Mouse (Mus musculus) CH12.LX (cell line): ENCODE measurements around the gene Exd1. TPM values are rescaled to one million over a fixed set of nuclear protein-coding genes. Genes with fewer than 3 reads are reported as not detected.

Experiments used
- DNase-seq: peaks from one replicate; pipeline ENCODE4 v3.0.0-alpha.2; 2013; ENCODE audit errors: extremely low read depth
- H3K27ac ChIP-seq: 2 replicates; pipeline ENCODE4 v1.5.1; 2012; ENCODE audit warnings: low read depth, mild to moderate bottlenecking, control low read depth, moderate library complexity; ENCODE audit not compliant: insufficient read depth
- H3K27me3 ChIP-seq: replicated peaks from 2 replicates; pipeline ENCODE3; 2012; ENCODE audit warnings: inconsistent platforms
- H3K36me3 ChIP-seq, 2 experiments: replicated peaks in 1 of 2; 2 replicates each; pipeline versions ENCODE3 to v1.6.1; 2012; ENCODE audit warnings: inconsistent platforms in 1 of 2, low read length in 1 of 2, mild to moderate bottlenecking in 1 of 2, mixed read lengths in 1 of 2, moderate library complexity in 1 of 2; ENCODE audit not compliant: control insufficient read depth in 1 of 2, insufficient read depth in 1 of 2
- H3K4me1 ChIP-seq, 2 experiments: 2 replicates each; pipeline ENCODE4 v1.6.1; 2012; ENCODE audit warnings: inconsistent platforms in 1 of 2, moderate library complexity in 1 of 2; ENCODE audit not compliant: insufficient read depth in 2 of 2, control insufficient read depth in 1 of 2
- H3K4me2 ChIP-seq: 2 replicates; pipeline ENCODE4 v1.6.1; 2012; ENCODE audit warnings: low read depth, mild to moderate bottlenecking, control low read depth; ENCODE audit not compliant: poor library complexity, insufficient read depth, severe bottlenecking
- H3K4me3 ChIP-seq, 3 experiments: fragments of 150-350 bp in 1 of 3; sonication (generic) in 1 of 3; replicated peaks in 1 of 3; 2 replicates each; pipeline versions ENCODE3 to v1.5.1; 2011 to 2012; ENCODE audit warnings: low read depth in 2 of 3, low read length in 2 of 3, mild to moderate bottlenecking in 2 of 3, moderate library complexity in 2 of 3, control low read depth in 1 of 3, improper control_type of control experiment in 1 of 3, inconsistent platforms in 1 of 3, mixed read lengths in 1 of 3; ENCODE audit not compliant: poor library complexity in 1 of 3
- H3K79me2 ChIP-seq: replicated peaks from 2 replicates; pipeline ENCODE4 v1.6.1; 2012; ENCODE audit warnings: mild to moderate bottlenecking, moderate library complexity; ENCODE audit not compliant: control insufficient read depth, poor library complexity, insufficient read depth, severe bottlenecking; ENCODE audit errors: extremely low read depth
- H3K9ac ChIP-seq: 2 replicates; pipeline ENCODE4 v1.6.1; 2012; ENCODE audit warnings: low read depth, mild to moderate bottlenecking, control low read depth, moderate library complexity; ENCODE audit not compliant: insufficient read depth
- H3K9me3 ChIP-seq: replicated peaks from 2 replicates; pipeline ENCODE3; 2012; ENCODE audit warnings: low read length, inconsistent platforms, mixed read lengths
- CTCF ChIP-seq, 2 experiments: IDR thresholded peaks in 1 of 2; conservative IDR thresholded peaks in 1 of 2; 2 replicates each; pipeline ENCODE4 v1.5.1; 2011 to 2012; ENCODE audit warnings: low read depth in 2 of 2, low read length in 2 of 2, improper control_type of control experiment in 1 of 2, inconsistent platforms in 1 of 2, mild to moderate bottlenecking in 1 of 2, moderate library complexity in 1 of 2
- GABPA ChIP-seq: IDR thresholded peaks from 2 replicates; pipeline ENCODE4 v1.6.1; 2012; ENCODE audit warnings: low read depth, low read length, improper control_type of control experiment, inconsistent platforms; ENCODE audit not compliant: insufficient replicate concordance
- IRF4 ChIP-seq: IDR thresholded peaks from 2 replicates; pipeline ENCODE4 v1.6.1; 2014; ENCODE audit warnings: low read depth, mild to moderate bottlenecking, inconsistent platforms, low read length, improper control_type of control experiment
- RAD21 ChIP-seq: IDR thresholded peaks from 2 replicates; pipeline ENCODE4 v1.6.1; 2011; ENCODE audit warnings: low read depth, mild to moderate bottlenecking, low read length, improper control_type of control experiment, moderate library complexity
- UBTF ChIP-seq: IDR thresholded peaks from 2 replicates; pipeline ENCODE4 v1.6.1; 2012; ENCODE audit warnings: low read depth, mild to moderate bottlenecking, inconsistent platforms, low read length, improper control_type of control experiment, moderate library complexity
- USF2 ChIP-seq: conservative IDR thresholded peaks from 2 replicates; pipeline ENCODE4 v1.6.1; 2011; ENCODE audit warnings: low read depth, low read length, improper control_type of control experiment
- dilution Hi-C: fragments of 300-500 bp; cut with MboI; formaldehyde crosslinking; loops from 2 replicates; pipeline ENCODE4 v1.14.3; 2020; ENCODE audit warnings: low sequenced_read_pairs; ENCODE audit not compliant: extremely low pct_unique_long_range_greater_than_20kb, extremely low pct_ligation_motif_present
- in situ Hi-C: fragments of 300-500 bp; cut with MboI; formaldehyde crosslinking; loops from 3 replicates; pipeline ENCODE4 v1.14.3; 2019; ENCODE audit warnings: low sequenced_read_pairs, low pct_ligation_motif_present, low pct_unique_long_range_greater_than_20kb, mixed read lengths
- polyA plus RNA-seq: library from polyadenylated mRNA; unstranded; fragments of >175 nt; gene quantifications from 2 replicates; pipeline ENCODE4 v1.2.1, GENCODE M21; 2012; ENCODE audit warnings: low read depth; ENCODE audit not compliant: insufficient read length
- total RNA-seq, 2 experiments: library from RNA; depleted of rRNA; stranded (reverse); fragments of 300-350 nt in 1 of 2; fragments of >200 nt in 1 of 2; gene quantifications; 2 replicates each; pipeline ENCODE4 v1.2.3; 2012 to 2014

Exd1 gene
- total and polyA plus RNA-seq, 3 experiments: 0.17 to 0.39 (median 0.25) TPM

DNA sequence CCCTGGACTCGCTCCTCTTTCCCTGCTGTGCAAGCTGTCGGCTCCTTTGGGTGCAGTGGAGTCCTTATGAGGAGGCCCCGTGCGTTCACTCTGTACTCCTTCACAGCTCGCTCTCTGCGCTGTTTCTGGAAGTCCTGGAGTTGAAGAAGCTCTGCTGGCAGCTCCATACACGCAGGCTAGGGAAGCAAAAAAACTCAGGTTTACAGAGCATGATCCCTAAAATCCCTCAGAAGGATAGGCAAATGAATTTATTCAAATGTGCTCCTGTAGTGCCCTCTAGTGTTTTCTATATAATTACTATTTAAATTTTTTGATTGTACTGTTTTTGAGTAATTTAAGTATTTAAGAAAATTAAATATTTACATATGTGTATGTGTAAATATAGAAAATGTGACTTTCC, 26.9 kb downstream of the Exd1 start:
- DNase-seq: no peak
- H3K9me3 ChIP-seq: no peaks in the 10 kb centered on the region
- dilution Hi-C loops: no loop called here

DNA sequence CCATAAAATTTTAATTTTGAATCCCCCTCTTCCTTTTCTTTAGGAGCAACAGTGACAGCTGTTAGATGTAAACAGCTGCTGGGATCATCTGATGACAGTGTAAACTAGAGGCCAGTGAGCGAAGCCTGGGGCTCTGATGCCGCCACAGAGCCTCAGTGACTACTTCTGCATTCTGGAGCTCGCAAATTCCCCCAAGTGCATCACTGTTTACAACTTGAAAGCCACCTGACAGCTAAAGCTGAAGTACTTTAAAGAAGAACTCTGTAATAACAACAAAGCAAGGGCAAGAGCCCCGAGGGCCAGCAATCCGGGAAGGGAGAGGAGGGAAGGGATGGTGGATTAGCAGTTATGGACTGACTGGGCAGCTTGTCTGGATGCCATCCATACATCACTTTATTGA, 30.6 kb downstream of the Exd1 start:
- Histone ChIP-seq H3K36me3 (no peaks in the 10 kb centered on the region), H3K27ac (no peak overlapping the region), H3K4me2 (no peak overlapping the region; the same call in 1 of the 2 replicates), H3K27me3 (no peaks in the 10 kb centered on the region), H3K4me1 (peaks cover 0 to 20% of the 10 kb centered on the region in 2 experiments; a peak in 2 of 4 replicates), H3K79me2 (no peaks in the 10 kb centered on the region), H3K4me3 (no peak overlapping the region), H3K9ac (no peak overlapping the region; the same call in 1 of the 2 replicates), H3K9me3 (no peaks in the 10 kb centered on the region)
- peak; percentile 29 for DNase-seq
- dilution Hi-C loops (no loop called here), in situ Hi-C loops (no loop called here)
- TF ChIP-seq USF2 (no peak), IRF4 (0 out of 2 replicates have a peak, but pooled peaks have one; percentile 12)
- TF ChIP-seq, all 38 proteins: peak for 1

More for the DNA sequence above, 26.9 kb downstream of the Exd1 start:
- Histone ChIP-seq H3K27me3 (no peaks in the 10 kb centered on the region), H3K4me2 (no peak overlapping the region), H3K9ac (no peak overlapping the region), H3K27ac (no peak overlapping the region), H3K4me3 (no peak overlapping the region), H3K79me2 (no peaks in the 10 kb centered on the region), H3K4me1 (peaks cover 0 to 20% of the 10 kb centered on the region in 2 experiments; a peak in 2 of 4 replicates), H3K36me3 (no peaks in the 10 kb centered on the region)
- in situ Hi-C loops: no loop called here
- TF ChIP-seq CTCF (conservative IDR thresholded peaks at IDR 0.05 in 1 of 2, IDR thresholded peaks at IDR 0.05 in 1 of 2; ENCODE audit: low read depth in 2 of 2, low read length in 2 of 2): peak in 1 of 2 experiments; percentile 46; a peak in 2 of 4 replicates
- peak; percentile 48 for TF ChIP-seq RAD21
- TF ChIP-seq IRF4: no peak

DNA sequence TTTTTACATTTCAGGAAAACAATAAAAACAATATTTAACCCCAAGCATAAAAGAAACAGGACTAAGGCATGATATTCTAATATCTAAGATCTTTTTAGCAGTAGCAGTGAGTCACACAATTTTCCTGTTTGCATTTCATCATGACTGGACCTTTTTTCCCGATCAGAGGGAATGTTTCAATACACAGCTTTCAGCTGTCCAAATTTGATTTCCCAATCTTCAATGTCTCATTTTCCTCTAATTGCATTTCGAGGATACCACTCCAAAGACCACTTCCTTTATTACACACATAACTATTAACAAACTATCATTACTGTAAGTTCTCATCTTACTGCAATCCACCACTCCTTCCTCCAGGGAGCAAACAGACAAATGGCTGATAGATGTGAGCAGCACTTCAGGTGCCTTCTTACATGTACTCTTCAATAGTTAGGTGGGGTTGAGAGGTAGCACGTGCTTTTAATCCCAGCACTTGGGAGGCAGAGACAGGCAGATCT, 33.4 kb downstream of the Exd1 start:
- H3K27me3 ChIP-seq: no peaks in the 10 kb centered on the region
- dilution Hi-C loops (no loop called here), in situ Hi-C loops (no loop called here)
- H3K4me2 ChIP-seq: no peak overlapping the region
- no peak overlapping the region for H3K27ac ChIP-seq
- H3K4me1 ChIP-seq: peaks cover 0 to 20% of the 10 kb centered on the region in 2 experiments; a peak in 2 of 4 replicates
- DNase-seq: no peak
- H3K4me3 ChIP-seq: no peak overlapping the region
- no peaks in the 10 kb centered on the region for H3K9me3 ChIP-seq
- TF ChIP-seq GABPA: no peak
- TF ChIP-seq UBTF: no peak
- TF ChIP-seq RAD21: no peak
- H3K36me3 ChIP-seq: no peaks in the 10 kb centered on the region
- no peak overlapping the region for H3K9ac ChIP-seq
- no peaks in the 10 kb centered on the region for H3K79me2 ChIP-seq
